Mouse (Mus musculus): ENCODE data around the gene Ddr1. TPM values are rescaled to one million over a fixed set of nuclear protein-coding genes. Genes with fewer than 3 reads are reported as not detected.

Ddr1 gene
- polyA plus RNA-seq, 2 experiments = 1.1 to 1.7 TPM

GRCm38 (mm10) chr17:35636363-35636762 is 68.1 kb downstream of the Ddr1 start:
- ATAC-seq (ENCODE audit: insufficient read depth) (no peak), DNase-seq (ENCODE audit: low read depth in 3 of 3, low spot score in 3 of 3) (peak in 1 of 3 experiments; percentile 9)
- no peak overlapping the region for H3K27ac ChIP-seq
- H3K4me3 ChIP-seq (ENCODE audit: insufficient read depth in 1 of 2, low read depth in 2 of 2, low read length in 2 of 2) = no peak overlapping the region
- TF ChIP-seq EP300 (IDR thresholded peaks at IDR 0.05; ENCODE audit: low read depth) (no peak), CTCF (IDR thresholded peaks at IDR 0.05; ENCODE audit: low read depth) (no peak)
- WGBS (ENCODE audit: insufficient replicate concordance) = 25% methylated on average over 5 of the region's 5 CpGs
- H3K4me2 ChIP-seq (ENCODE audit: low read depth) = no peak overlapping the region
- H3K9me3 ChIP-seq (ENCODE audit: control insufficient read depth, low read length) = no peaks in the 10 kb centered on the region
- no peaks in the 10 kb centered on the region for H3K4me1 ChIP-seq (replicated peaks; ENCODE audit: control insufficient read depth in 2 of 2, insufficient read depth in 2 of 2, low read length in 1 of 2)
- no peaks in the 10 kb centered on the region for H3K36me3 ChIP-seq (replicated peaks; ENCODE audit: control insufficient read depth, insufficient read depth, low read depth)
- no peak overlapping the region for H3K9ac ChIP-seq (replicated peaks)
- H3K27me3 ChIP-seq (ENCODE audit: control insufficient read depth, insufficient read depth, low read length) = no peaks in the 10 kb centered on the region

- Histone ChIP-seq H3K4me2 (ENCODE audit: low read depth) (peak overlapping the region; percentile 52), H3K27ac (no peak overlapping the region), H3K9me3 (ENCODE audit: control insufficient read depth, low read length) (no peaks in the 10 kb centered on the region), H3K4me3 (ENCODE audit: insufficient read depth in 1 of 2, low read depth in 2 of 2, low read length in 2 of 2) (peak overlapping the region in 1 of 2 experiments; percentile 20; a peak in 1 of 4 replicates), H3K9ac (replicated peaks) (no peak overlapping the region), H3K4me1 (replicated peaks; ENCODE audit: control insufficient read depth in 2 of 2, insufficient read depth in 2 of 2, low read length in 1 of 2) (no peaks in the 10 kb centered on the region), H3K27me3 (ENCODE audit: control insufficient read depth, insufficient read depth, low read length) (no peaks in the 10 kb centered on the region), H3K36me3 (replicated peaks; ENCODE audit: control insufficient read depth, insufficient read depth, low read depth) (no peaks in the 10 kb centered on the region)
- WGBS (ENCODE audit: insufficient replicate concordance) = 4% methylated on average over 15 of the region's 15 CpGs
- no peak for TF ChIP-seq EP300 (IDR thresholded peaks at IDR 0.05; ENCODE audit: low read depth)
- peak; percentile 80 for TF ChIP-seq CTCF (IDR thresholded peaks at IDR 0.05; ENCODE audit: low read depth)
- peak in 2 of 3 experiments; percentile 20 to 35 for DNase-seq (ENCODE audit: low read depth in 3 of 3, low spot score in 3 of 3)
- ATAC-seq (ENCODE audit: insufficient read depth) = no peak
Observed at GRCm38 (mm10) chr17:35635699-35636111, 68.7 kb downstream of the Ddr1 start.

- no peaks in the 10 kb centered on the region for H3K9me3 ChIP-seq (ENCODE audit: control insufficient read depth, low read length)
- DNase-seq (ENCODE audit: low read depth in 3 of 3, low spot score in 3 of 3) (no peak), ATAC-seq (ENCODE audit: insufficient read depth) (no peak)
- no peak overlapping the region for H3K4me2 ChIP-seq (ENCODE audit: low read depth)
- no peak overlapping the region for H3K9ac ChIP-seq (replicated peaks)
- H3K4me3 ChIP-seq (ENCODE audit: insufficient read depth in 1 of 2, low read depth in 2 of 2, low read length in 2 of 2) = no peak overlapping the region
- H3K27me3 ChIP-seq (ENCODE audit: control insufficient read depth, insufficient read depth, low read length) = no peaks in the 10 kb centered on the region
- no peak for TF ChIP-seq EP300 (IDR thresholded peaks at IDR 0.05; ENCODE audit: low read depth)
- TF ChIP-seq CTCF (IDR thresholded peaks at IDR 0.05; ENCODE audit: low read depth) = no peak
- no peaks in the 10 kb centered on the region for H3K4me1 ChIP-seq (replicated peaks; ENCODE audit: control insufficient read depth in 2 of 2, insufficient read depth in 2 of 2, low read length in 1 of 2)
- H3K27ac ChIP-seq = no peak overlapping the region
- H3K36me3 ChIP-seq (replicated peaks; ENCODE audit: control insufficient read depth, insufficient read depth, low read depth) = no peaks in the 10 kb centered on the region
- 42% methylated on average over 3 of the region's 3 CpGs for WGBS (ENCODE audit: insufficient replicate concordance)
Observed at GRCm38 (mm10) chr17:35635202-35635601, 69.2 kb downstream of the Ddr1 start.

GRCm38 (mm10) chr17:35633992-35634391 is 70.4 kb downstream of the Ddr1 start:
- Histone ChIP-seq H3K4me1 (replicated peaks; ENCODE audit: control insufficient read depth in 2 of 2, insufficient read depth in 2 of 2, low read length in 1 of 2) (no peaks in the 10 kb centered on the region), H3K9ac (replicated peaks) (no peak overlapping the region), H3K27me3 (ENCODE audit: control insufficient read depth, insufficient read depth, low read length) (no peaks in the 10 kb centered on the region), H3K4me2 (ENCODE audit: low read depth) (no peak overlapping the region), H3K9me3 (ENCODE audit: control insufficient read depth, low read length) (no peaks in the 10 kb centered on the region), H3K36me3 (replicated peaks; ENCODE audit: control insufficient read depth, insufficient read depth, low read depth) (no peaks in the 10 kb centered on the region), H3K27ac (no peak overlapping the region), H3K4me3 (ENCODE audit: insufficient read depth in 1 of 2, low read depth in 2 of 2, low read length in 2 of 2) (no peak overlapping the region)
- ATAC-seq (ENCODE audit: insufficient read depth) (no peak), DNase-seq (ENCODE audit: low read depth in 3 of 3, low spot score in 3 of 3) (no peak)
- WGBS (ENCODE audit: insufficient replicate concordance) = 6% methylated on average over 1 of the region's 1 CpGs
- TF ChIP-seq CTCF (IDR thresholded peaks at IDR 0.05; ENCODE audit: low read depth) (peak; percentile 26; the same call in 1 of the 2 replicates), EP300 (IDR thresholded peaks at IDR 0.05; ENCODE audit: low read depth) (no peak)

Other genes starting within 250 kb of the Ddr1 start
- gene H2-Q10, start 234.5 kb downstream of the Ddr1 start, polyA plus RNA-seq (2012; rRNA removed) = 119 and 136 TPM in 2 replicates
- gene H2-Q10, start 234.5 kb downstream of the Ddr1 start, polyA plus RNA-seq (2014; fragmentation: Nextera tagmentation; extraction: Ambion mirVana) = 195 and 206 TPM in 2 replicates
- gene Pou5f1, start 198.6 kb downstream of the Ddr1 start, polyA plus RNA-seq (2012; rRNA removed) = not detected in 2 replicates
- not detected in 2 replicates for gene Pou5f1, start 198.6 kb downstream of the Ddr1 start, polyA plus RNA-seq (2014; fragmentation: Nextera tagmentation; extraction: Ambion mirVana)
- gene Tcf19, start 187.8 kb downstream of the Ddr1 start, polyA plus RNA-seq (2012; rRNA removed) = 30.0 and 30.5 TPM in 2 replicates
- gene Tcf19, start 187.8 kb downstream of the Ddr1 start, polyA plus RNA-seq (2014; fragmentation: Nextera tagmentation; extraction: Ambion mirVana) = 46.0 and 46.2 TPM in 2 replicates
- gene Cchcr1, start 187.5 kb downstream of the Ddr1 start, polyA plus RNA-seq (2012; rRNA removed) = 7.5 and 9.4 TPM in 2 replicates
- gene Cchcr1, start 187.5 kb downstream of the Ddr1 start, polyA plus RNA-seq (2014; fragmentation: Nextera tagmentation; extraction: Ambion mirVana) = 3.8 and 4.9 TPM in 2 replicates
- 0.05 and 0.09 TPM in 2 replicates for gene Psors1c2, start 171.4 kb downstream of the Ddr1 start, polyA plus RNA-seq (2012; rRNA removed)
- gene Psors1c2, start 171.4 kb downstream of the Ddr1 start, polyA plus RNA-seq (2014; fragmentation: Nextera tagmentation; extraction: Ambion mirVana) = not detected in 2 replicates
- not detected in 2 replicates for gene Cdsn, start 152.5 kb downstream of the Ddr1 start, polyA plus RNA-seq (2012; rRNA removed)
- gene Cdsn, start 152.5 kb downstream of the Ddr1 start, polyA plus RNA-seq (2014; fragmentation: Nextera tagmentation; extraction: Ambion mirVana) = not detected in 2 replicates
- not detected in 2 replicates for gene 2300002M23Rik, start 137.2 kb downstream of the Ddr1 start, polyA plus RNA-seq (2012; rRNA removed)
- gene 2300002M23Rik, start 137.2 kb downstream of the Ddr1 start, polyA plus RNA-seq (2014; fragmentation: Nextera tagmentation; extraction: Ambion mirVana) = not detected in 2 replicates
- gene Sfta2, start 103.1 kb downstream of the Ddr1 start, polyA plus RNA-seq (2012; rRNA removed) = not detected in 2 replicates
- gene Sfta2, start 103.1 kb downstream of the Ddr1 start, polyA plus RNA-seq (2014; fragmentation: Nextera tagmentation; extraction: Ambion mirVana) = not detected in 2 replicates
- gene Gm9573, start 78.0 kb downstream of the Ddr1 start, polyA plus RNA-seq (2012; rRNA removed) = not detected in 2 replicates
- not detected in 2 replicates for gene Gm9573, start 78.0 kb downstream of the Ddr1 start, polyA plus RNA-seq (2014; fragmentation: Nextera tagmentation; extraction: Ambion mirVana)
- gene Mucl3, start 60.9 kb downstream of the Ddr1 start, polyA plus RNA-seq (2012; rRNA removed) = 0.02 TPM in 1 of 2 replicates, not detected in the other
- gene Mucl3, start 60.9 kb downstream of the Ddr1 start, polyA plus RNA-seq (2014; fragmentation: Nextera tagmentation; extraction: Ambion mirVana) = not detected in 2 replicates
- 7.1 and 7.8 TPM in 2 replicates for gene Vars2, start 37.0 kb downstream of the Ddr1 start, polyA plus RNA-seq (2012; rRNA removed)
- gene Vars2, start 37.0 kb downstream of the Ddr1 start, polyA plus RNA-seq (2014; fragmentation: Nextera tagmentation; extraction: Ambion mirVana) = 4.0 and 5.8 TPM in 2 replicates
- gene Gtf2h4, start 30.9 kb downstream of the Ddr1 start, polyA plus RNA-seq (2012; rRNA removed) = 17.8 and 18.0 TPM in 2 replicates
- 23.1 and 26.8 TPM in 2 replicates for gene Gtf2h4, start 30.9 kb downstream of the Ddr1 start, polyA plus RNA-seq (2014; fragmentation: Nextera tagmentation; extraction: Ambion mirVana)
- gene Ier3, start 117.1 kb upstream of the Ddr1 start, polyA plus RNA-seq (2012; rRNA removed) = 10.2 and 11.0 TPM in 2 replicates
- 11.6 and 13.2 TPM in 2 replicates for gene Ier3, start 117.1 kb upstream of the Ddr1 start, polyA plus RNA-seq (2014; fragmentation: Nextera tagmentation; extraction: Ambion mirVana)
- gene Flot1, start 118.6 kb upstream of the Ddr1 start, polyA plus RNA-seq (2012; rRNA removed) = 22.4 and 34.7 TPM in 2 replicates
- gene Flot1, start 118.6 kb upstream of the Ddr1 start, polyA plus RNA-seq (2014; fragmentation: Nextera tagmentation; extraction: Ambion mirVana) = 27.8 and 29.2 TPM in 2 replicates
- 460 and 467 TPM in 2 replicates for gene Tubb5, start 133.7 kb upstream of the Ddr1 start, polyA plus RNA-seq (2012; rRNA removed)
- gene Tubb5, start 133.7 kb upstream of the Ddr1 start, polyA plus RNA-seq (2014; fragmentation: Nextera tagmentation; extraction: Ambion mirVana) = 330 and 363 TPM in 2 replicates
- gene Mdc1, start 136.9 kb upstream of the Ddr1 start, polyA plus RNA-seq (2012; rRNA removed) = 9.2 and 10.0 TPM in 2 replicates
- 6.3 and 9.1 TPM in 2 replicates for gene Mdc1, start 136.9 kb upstream of the Ddr1 start, polyA plus RNA-seq (2014; fragmentation: Nextera tagmentation; extraction: Ambion mirVana)
- 15.6 and 18.2 TPM in 2 replicates for gene Nrm, start 156.7 kb upstream of the Ddr1 start, polyA plus RNA-seq (2012; rRNA removed)
- gene Nrm, start 156.7 kb upstream of the Ddr1 start, polyA plus RNA-seq (2014; fragmentation: Nextera tagmentation; extraction: Ambion mirVana) = 20.1 and 22.4 TPM in 2 replicates
- gene Ppp1r18, start 161.0 kb upstream of the Ddr1 start, polyA plus RNA-seq (2012; rRNA removed) = 8.7 and 10.7 TPM in 2 replicates
- 8.2 and 8.7 TPM in 2 replicates for gene Ppp1r18, start 161.0 kb upstream of the Ddr1 start, polyA plus RNA-seq (2014; fragmentation: Nextera tagmentation; extraction: Ambion mirVana)
- 44.8 and 46.0 TPM in 2 replicates for gene Dhx16, start 175.2 kb upstream of the Ddr1 start, polyA plus RNA-seq (2012; rRNA removed)
- 25.5 and 30.2 TPM in 2 replicates for gene Dhx16, start 175.2 kb upstream of the Ddr1 start, polyA plus RNA-seq (2014; fragmentation: Nextera tagmentation; extraction: Ambion mirVana)
- gene 2310061I04Rik, start 192.8 kb upstream of the Ddr1 start, polyA plus RNA-seq (2012; rRNA removed) = 14.4 and 18.3 TPM in 2 replicates
- gene 2310061I04Rik, start 192.8 kb upstream of the Ddr1 start, polyA plus RNA-seq (2014; fragmentation: Nextera tagmentation; extraction: Ambion mirVana) = 10.6 and 10.9 TPM in 2 replicates
- 8.5 and 8.7 TPM in 2 replicates for gene Atat1, start 205.5 kb upstream of the Ddr1 start, polyA plus RNA-seq (2012; rRNA removed)
- gene Atat1, start 205.5 kb upstream of the Ddr1 start, polyA plus RNA-seq (2014; fragmentation: Nextera tagmentation; extraction: Ambion mirVana) = 3.3 and 5.8 TPM in 2 replicates
- 42.6 and 51.6 TPM in 2 replicates for gene Mrps18b, start 211.8 kb upstream of the Ddr1 start, polyA plus RNA-seq (2012; rRNA removed)
- gene Mrps18b, start 211.8 kb upstream of the Ddr1 start, polyA plus RNA-seq (2014; fragmentation: Nextera tagmentation; extraction: Ambion mirVana) = 73.8 and 74.1 TPM in 2 replicates
- 12.3 and 15.6 TPM in 2 replicates for gene Ppp1r10, start 211.8 kb upstream of the Ddr1 start, polyA plus RNA-seq (2012; rRNA removed)
- gene Ppp1r10, start 211.8 kb upstream of the Ddr1 start, polyA plus RNA-seq (2014; fragmentation: Nextera tagmentation; extraction: Ambion mirVana) = 15.4 and 17.4 TPM in 2 replicates

All from liver, embryonic 14.5 days (tissue).